Mouse (Mus musculus) MEL (cell line): ENCODE measurements around the gene Bglap2.

Experiments used
- BHLHE40 ChIP-seq: IDR thresholded peaks from 2 replicates; pipeline ENCODE4 v1.6.1; 2012; ENCODE audit warnings: low read depth, mild to moderate bottlenecking, inconsistent platforms, low read length, improper control_type of control experiment, borderline replicate concordance
- CTCF ChIP-seq, 3 experiments: IDR thresholded peaks in 2 of 3; conservative IDR thresholded peaks in 1 of 3; 2 replicates each; pipeline ENCODE4 v1.5.1; 2011 to 2012; ENCODE audit warnings: low read length in 3 of 3, low read depth in 2 of 3, mild to moderate bottlenecking in 2 of 3, improper control_type of control experiment in 1 of 3, inconsistent platforms in 1 of 3, mixed read lengths in 1 of 3, moderate library complexity in 1 of 3; ENCODE audit not compliant: control insufficient read depth in 1 of 3, insufficient read depth in 1 of 3, poor library complexity in 1 of 3, severe bottlenecking in 1 of 3
- ETS1 ChIP-seq: IDR thresholded peaks from 2 replicates; pipeline ENCODE4 v1.6.1; 2012; ENCODE audit warnings: low read depth, mild to moderate bottlenecking, inconsistent platforms, low read length, improper control_type of control experiment, moderate library complexity
- POLR2A ChIP-seq, 2 experiments: IDR thresholded peaks; 2 replicates each; pipeline ENCODE4 v1.6.1; 2011 to 2012; ENCODE audit warnings: low read length in 2 of 2, mild to moderate bottlenecking in 2 of 2, control low read depth in 1 of 2, improper control_type of control experiment in 1 of 2, low read depth in 1 of 2, moderate library complexity in 1 of 2; ENCODE audit not compliant: control insufficient read depth in 1 of 2, insufficient read depth in 1 of 2, poor library complexity in 1 of 2
- POLR2AphosphoS2 ChIP-seq: IDR thresholded peaks from 2 replicates; pipeline ENCODE4 v1.6.1; 2011; ENCODE audit warnings: low read length, improper control_type of control experiment
- SMC3 ChIP-seq: IDR thresholded peaks from 2 replicates; pipeline ENCODE4 v1.6.1; 2011; ENCODE audit warnings: low read depth, low read length, improper control_type of control experiment
- TBP ChIP-seq: IDR thresholded peaks from 2 replicates; pipeline ENCODE4 v1.8.0; 2011; ENCODE audit warnings: low read depth, low read length, improper control_type of control experiment

- TF ChIP-seq ETS1 (no peak), POLR2A (IDR thresholded peaks at IDR 0.05; ENCODE audit: control insufficient read depth in 1 of 2, insufficient read depth in 1 of 2, low read depth in 1 of 2, low read length in 2 of 2, poor library complexity in 1 of 2) (no peak), BHLHE40 (no peak), SMC3 (no peak), CTCF (IDR thresholded peaks at IDR 0.05 in 2 of 3, conservative IDR thresholded peaks at IDR 0.05 in 1 of 3; ENCODE audit: control insufficient read depth in 1 of 3, insufficient read depth in 1 of 3, low read depth in 2 of 3, low read length in 3 of 3, poor library complexity in 1 of 3, severe bottlenecking in 1 of 3) (no peak), TBP (no peak), POLR2AphosphoS2 (no peak)
These were observed 18.5 kb downstream of the Bglap2 start for GRCm38 (mm10) chr3:88359989-88360388.
